Mouse (Mus musculus) thymus, adult 2 months (tissue): ENCODE data around the gene Syngr3. TPM values are rescaled to one million over a fixed set of nuclear protein-coding genes. Genes with fewer than 3 reads are reported as not detected.

Experiments used
- DNase-seq: peaks from one replicate; pipeline ENCODE4 v3.0.0; 2021
- H3K27ac ChIP-seq: fragments of 200-500 bp; 2 replicates; pipeline ENCODE4 v1.5.1; 2012; ENCODE audit warnings: low read length, control low read depth; ENCODE audit not compliant: control insufficient read depth, insufficient read depth
- H3K27me3 ChIP-seq: fragments of 200-500 bp; 2 replicates; pipeline ENCODE4 v1.6.1; 2012; ENCODE audit warnings: mild to moderate bottlenecking, low read length, moderate library complexity, mixed read lengths; ENCODE audit not compliant: control insufficient read depth, insufficient read depth
- H3K36me3 ChIP-seq: fragments of 200-500 bp; 2 replicates; pipeline ENCODE4 v1.6.1; 2012; ENCODE audit warnings: mild to moderate bottlenecking, low read length, moderate library complexity; ENCODE audit not compliant: control insufficient read depth, insufficient read depth
- H3K4me1 ChIP-seq: fragments of 200-500 bp; replicated peaks from 2 replicates; pipeline ENCODE4 v1.6.1; 2012; ENCODE audit warnings: low read length; ENCODE audit not compliant: control insufficient read depth, insufficient read depth
- H3K4me3 ChIP-seq: fragments of 200-500 bp; 2 replicates; pipeline ENCODE4 v1.5.1; 2012; ENCODE audit warnings: mild to moderate bottlenecking, low read length, control low read depth, moderate library complexity; ENCODE audit not compliant: control insufficient read depth, insufficient read depth
- CTCF ChIP-seq: fragments of 200-500 bp; IDR thresholded peaks from 2 replicates; pipeline ENCODE4 v1.5.1; 2012; ENCODE audit warnings: mild to moderate bottlenecking, control low read depth, low read length, moderate library complexity, borderline replicate concordance; ENCODE audit not compliant: control insufficient read depth, poor library complexity, insufficient read depth; ENCODE audit errors: extremely low read depth
- POLR2A ChIP-seq: fragments of 200-500 bp; IDR thresholded peaks from 2 replicates; pipeline ENCODE4 v1.6.1; 2012; ENCODE audit warnings: mild to moderate bottlenecking, low read length, control low read depth, moderate library complexity; ENCODE audit not compliant: control insufficient read depth, poor library complexity, insufficient read depth; ENCODE audit errors: extremely low read depth
- WGBS: fragments of 180-500 bp; shearing (Covaris S2); methylation state at CpG from one replicate; pipeline ENCODE4 v1.1.7; 2018; 5-methylcytosine and 5-hydroxymethylcytosine counted together
- polyA plus RNA-seq: library from polyadenylated mRNA; depleted of rRNA; stranded (reverse); fragments of >200 nt; gene quantifications from 2 replicates; pipeline ENCODE4 v1.2.3, GENCODE M21; 2012; rRNA removed

Gene Syngr3
- polyA plus RNA-seq, 1 experiment = 0.32 TPM

- H3K27me3 ChIP-seq = no peaks in the 10 kb centered on the region
- no peak for TF ChIP-seq CTCF
- H3K4me1 ChIP-seq = peaks cover 9% of the 10 kb centered on the region
- 89% methylated on average over 5 of the region's 5 CpGs for WGBS
- H3K36me3 ChIP-seq = no peaks in the 10 kb centered on the region
- no peak for DNase-seq
- H3K4me3 ChIP-seq = no peak overlapping the region
- no peak overlapping the region for H3K27ac ChIP-seq
These were observed 52.8 kb downstream of the Syngr3 start for GRCm38 (mm10) chr17:24636781-24637481.

- Histone ChIP-seq H3K4me1 (peaks cover 12% of the 10 kb centered on the region), H3K27me3 (no peaks in the 10 kb centered on the region), H3K4me3 (no peak overlapping the region), H3K27ac (no peak overlapping the region), H3K36me3 (no peaks in the 10 kb centered on the region)
- TF ChIP-seq CTCF (no peak), POLR2A (no peak)
- WGBS = 97% methylated on average over 5 of the region's 5 CpGs
- no peak for DNase-seq
These were observed 54.1 kb downstream of the Syngr3 start for GRCm38 (mm10) chr17:24635694-24636093.

Other genes with a start within 250 kb of the Syngr3 start
- 11.3 and 18.2 TPM in 2 replicates for gene Dnase1l2, start 246.8 kb downstream of the Syngr3 start, polyA plus RNA-seq
- gene E4f1, start 219.6 kb downstream of the Syngr3 start, polyA plus RNA-seq = 166 and 188 TPM in 2 replicates
- gene Pgp, start 219.6 kb downstream of the Syngr3 start, polyA plus RNA-seq = 58.8 and 65.4 TPM in 2 replicates
- gene Bricd5, start 216.1 kb downstream of the Syngr3 start, polyA plus RNA-seq = 0.57 and 0.97 TPM in 2 replicates
- gene Mlst8, start 210.9 kb downstream of the Syngr3 start, polyA plus RNA-seq = 78.9 and 84.5 TPM in 2 replicates
- 0.15 and 0.20 TPM in 2 replicates for gene Caskin1, start 201.4 kb downstream of the Syngr3 start, polyA plus RNA-seq
- 339 and 362 TPM in 2 replicates for gene Traf7, start 162.0 kb downstream of the Syngr3 start, polyA plus RNA-seq
- 1.6 and 1.9 TPM in 2 replicates for gene Rab26, start 155.7 kb downstream of the Syngr3 start, polyA plus RNA-seq
- gene Pkd1, start 140.1 kb downstream of the Syngr3 start, polyA plus RNA-seq = 85.0 and 92.8 TPM in 2 replicates
- 163 and 173 TPM in 2 replicates for gene Tsc2, start 57.3 kb downstream of the Syngr3 start, polyA plus RNA-seq
- gene Nthl1, start 57.3 kb downstream of the Syngr3 start, polyA plus RNA-seq = 9.7 and 9.8 TPM in 2 replicates
- 13.5 and 19.6 TPM in 2 replicates for gene Slc9a3r2, start 39.6 kb downstream of the Syngr3 start, polyA plus RNA-seq
- gene Npw, start 31.5 kb downstream of the Syngr3 start, polyA plus RNA-seq = 0.35 and 0.64 TPM in 2 replicates
- gene Zfp598, start 20.3 kb downstream of the Syngr3 start, polyA plus RNA-seq = 118 and 123 TPM in 2 replicates
- 24.3 and 33.3 TPM in 2 replicates for gene Gfer, start 6.2 kb upstream of the Syngr3 start, polyA plus RNA-seq
- 10.5 and 10.8 TPM in 2 replicates for gene Noxo1, start 6.3 kb upstream of the Syngr3 start, polyA plus RNA-seq
- 109 and 120 TPM in 2 replicates for gene Tbl3, start 17.7 kb upstream of the Syngr3 start, polyA plus RNA-seq
- 0.88 and 0.96 TPM in 2 replicates for gene Rnf151, start 28.1 kb upstream of the Syngr3 start, polyA plus RNA-seq
- 3,358 and 3,484 TPM in 2 replicates for gene Rps2, start 28.2 kb upstream of the Syngr3 start, polyA plus RNA-seq
- gene Ndufb10, start 34.5 kb upstream of the Syngr3 start, polyA plus RNA-seq = 237 and 291 TPM in 2 replicates
- gene Rpl3l, start 37.9 kb upstream of the Syngr3 start, polyA plus RNA-seq = 0.20 and 7.2 TPM in 2 replicates
- gene Msrb1, start 46.7 kb upstream of the Syngr3 start, polyA plus RNA-seq = 90.7 and 91.5 TPM in 2 replicates
- 15.5 and 15.6 TPM in 2 replicates for gene Hs3st6, start 63.0 kb upstream of the Syngr3 start, polyA plus RNA-seq
- not detected in 2 replicates for gene Meiob, start 114.3 kb upstream of the Syngr3 start, polyA plus RNA-seq
- 153 and 157 TPM in 2 replicates for gene Hagh, start 150.2 kb upstream of the Syngr3 start, polyA plus RNA-seq
- gene Fahd1, start 160.4 kb upstream of the Syngr3 start, polyA plus RNA-seq = 6.9 and 7.8 TPM in 2 replicates
- gene Igfals, start 176.0 kb upstream of the Syngr3 start, polyA plus RNA-seq = 8.4 and 9.0 TPM in 2 replicates
- gene Nubp2, start 196.4 kb upstream of the Syngr3 start, polyA plus RNA-seq = 88.8 and 96.1 TPM in 2 replicates
- gene Spsb3, start 196.7 kb upstream of the Syngr3 start, polyA plus RNA-seq = 274 and 285 TPM in 2 replicates
- gene Eme2, start 205.1 kb upstream of the Syngr3 start, polyA plus RNA-seq = 48.2 and 55.3 TPM in 2 replicates
- gene Mrps34, start 205.2 kb upstream of the Syngr3 start, polyA plus RNA-seq = 146 and 152 TPM in 2 replicates
- 63.3 and 76.7 TPM in 2 replicates for gene Nme3, start 206.5 kb upstream of the Syngr3 start, polyA plus RNA-seq
- 255 and 272 TPM in 2 replicates for gene Mapk8ip3, start 247.0 kb upstream of the Syngr3 start, polyA plus RNA-seq